Mouse (Mus musculus) frontal cortex, adult (tissue): Measurements from ENCODE around the gene Unk.

ENCODE experiments used
- ATAC-seq: cut with Nextera tagmentation; 2 replicates; pipeline ENCODE4 v1.9.2; 2017; ENCODE audit warnings: mild to moderate bottlenecking, moderate library complexity, mixed read lengths; ENCODE audit not compliant: low TSS enrichment

The Unk gene

DNA sequence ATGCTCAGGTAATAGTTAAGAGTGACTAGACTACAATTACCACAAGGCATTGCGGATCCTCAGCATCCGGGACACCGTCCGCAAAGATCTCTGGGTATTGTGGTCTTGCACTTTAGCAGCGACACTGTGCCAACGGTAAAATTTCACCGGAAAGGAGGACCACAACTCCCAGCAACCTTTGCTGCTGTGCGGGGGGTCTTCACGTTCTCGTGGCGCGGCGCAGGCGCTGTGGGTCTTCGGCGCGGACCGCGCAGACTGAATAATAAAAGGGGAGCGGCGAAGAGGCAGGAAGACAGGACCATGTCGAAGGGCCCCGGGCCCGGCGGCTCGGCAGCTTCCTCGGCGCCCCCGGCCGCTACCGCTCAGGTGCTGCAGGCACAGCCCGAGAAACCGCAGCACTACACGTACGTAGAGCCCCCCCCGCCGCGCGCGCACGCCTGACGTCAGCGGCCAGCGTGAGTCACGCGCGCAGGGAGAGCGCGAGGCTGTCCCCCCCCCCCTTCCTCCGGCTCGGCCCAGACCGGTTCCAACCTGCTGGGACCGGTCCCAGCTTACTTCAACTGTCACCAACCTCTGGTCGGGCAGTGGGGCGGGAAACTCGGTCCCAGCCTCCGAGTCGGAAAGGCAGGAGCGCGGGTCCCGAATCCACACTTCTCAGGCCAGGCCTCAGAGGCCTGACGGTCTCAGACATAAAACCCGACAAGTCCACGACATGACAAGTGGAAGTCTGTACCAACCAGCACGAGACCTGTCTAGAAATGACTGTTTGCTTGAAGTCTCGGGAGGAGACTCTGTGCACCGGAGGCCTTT, at the start of gene Unk:
TSS of gene Unk (plus strand) at position 235 of the 810 bp plus-strand sequence.
- ATAC-seq = peak; percentile 94

DNA sequence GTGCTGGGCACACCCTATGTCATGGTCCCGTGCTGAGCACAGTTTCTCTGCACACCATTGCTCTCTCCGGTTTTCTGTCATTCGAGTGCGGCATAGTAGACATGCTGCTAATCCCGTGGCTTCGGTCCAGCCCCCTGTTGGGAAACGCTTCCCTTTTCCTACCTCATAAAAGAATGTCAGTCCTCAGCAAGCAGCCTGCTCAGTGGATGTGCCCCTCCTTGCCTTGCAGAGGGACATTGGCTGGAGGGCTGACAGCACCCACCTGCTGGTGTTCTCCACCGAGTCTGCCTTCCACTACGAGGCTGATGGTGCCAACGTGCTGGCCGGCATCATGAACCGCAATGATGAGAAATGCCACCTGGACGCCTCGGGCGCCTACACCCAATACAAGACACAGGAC, 47.6 kb upstream of the Unk start:
- no peak for ATAC-seq

GRCm38 (mm10) chr11:115983291-115983690, 46.8 kb upstream of the Unk start:
- ATAC-seq = no peak

DNA sequence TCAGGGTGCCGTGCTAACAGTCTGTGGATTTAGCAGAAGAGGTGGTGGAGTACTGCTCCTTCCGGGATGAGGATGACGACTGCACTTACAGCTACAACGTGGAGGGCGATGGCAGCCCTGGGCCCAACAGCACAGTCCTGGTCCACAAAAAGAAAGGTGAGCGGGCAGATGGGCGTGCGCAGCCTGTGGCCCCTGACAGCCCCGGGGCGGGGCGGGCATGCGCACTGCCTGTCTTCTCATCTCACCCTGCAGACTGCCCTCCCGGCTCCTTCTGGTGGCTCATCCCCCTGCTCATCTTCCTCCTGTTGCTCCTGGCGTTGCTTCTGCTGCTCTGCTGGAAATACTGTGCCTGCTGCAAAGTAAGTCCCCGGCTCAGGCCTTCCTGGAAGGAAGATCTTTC, 40.4 kb upstream of the Unk start:
- ATAC-seq = no peak

GRCm38 (mm10) chr11:115992098-115992497, 38.0 kb upstream of the Unk start:
- ATAC-seq = peak; percentile 59; the same call in 1 of the 2 replicates

GRCm38 (mm10) chr11:115995256-115995655, 34.9 kb upstream of the Unk start:
- no peak for ATAC-seq

DNA sequence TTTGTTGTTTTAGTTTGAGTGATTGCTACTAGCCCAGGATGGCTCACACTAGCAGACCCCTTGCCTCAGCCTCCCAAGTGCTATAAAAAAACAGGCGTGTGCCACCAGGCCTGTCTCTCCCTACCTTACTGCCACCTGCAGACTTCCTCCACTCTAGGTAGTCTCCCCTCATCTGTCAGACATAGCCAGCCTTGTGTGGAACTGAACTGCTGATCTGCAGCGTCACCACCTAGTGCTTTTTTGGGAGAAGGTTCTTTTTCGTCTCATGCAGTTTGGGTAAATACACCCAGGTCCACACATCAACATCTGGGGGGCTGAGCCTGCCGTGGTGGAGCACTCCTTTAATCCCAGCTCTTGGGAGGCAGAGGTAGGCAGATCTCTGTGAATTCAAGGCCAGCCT, 33.1 kb upstream of the Unk start:
- ATAC-seq = no peak

DNA sequence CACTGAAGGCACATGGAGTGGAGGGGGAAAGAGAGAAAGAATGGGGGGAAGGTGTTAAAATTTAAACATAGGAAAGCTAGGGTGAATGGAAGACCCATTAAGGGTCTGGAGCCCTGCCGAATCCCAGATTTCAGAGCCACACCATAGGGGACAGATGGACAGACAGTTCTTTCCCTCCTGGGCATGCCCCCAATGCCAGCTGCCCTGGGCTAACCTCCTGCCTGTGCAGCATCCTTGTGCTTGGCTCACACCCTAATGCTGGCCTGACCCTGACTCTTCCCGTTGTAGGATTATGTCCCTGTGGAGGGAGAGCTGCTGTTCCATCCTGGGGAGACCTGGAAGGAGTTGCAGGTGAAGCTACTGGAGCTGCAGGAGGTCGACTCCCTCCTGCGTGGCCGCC, 32.5 kb upstream of the Unk start:
- ATAC-seq = no peak

DNA sequence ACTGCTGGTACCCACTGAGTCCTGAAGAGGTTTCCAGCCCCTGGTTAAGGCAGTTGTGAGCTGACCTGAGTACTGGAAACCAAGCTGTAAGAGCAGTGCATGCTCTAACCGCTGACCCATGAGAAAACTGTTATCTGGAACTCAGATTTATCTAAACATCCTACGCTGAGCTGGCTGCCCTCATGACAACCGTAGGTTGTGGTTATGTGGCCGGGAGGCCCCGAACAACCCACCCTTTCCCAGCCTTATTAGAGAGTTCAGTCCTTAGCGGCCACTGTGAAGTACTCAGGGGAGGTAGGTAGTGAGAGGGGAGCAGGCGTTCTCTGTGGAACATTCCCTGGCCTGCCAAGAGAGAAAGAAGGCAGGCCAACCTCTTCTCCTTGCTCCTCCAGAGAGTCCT, 31.1 kb upstream of the Unk start:
- ATAC-seq = no peak

DNA sequence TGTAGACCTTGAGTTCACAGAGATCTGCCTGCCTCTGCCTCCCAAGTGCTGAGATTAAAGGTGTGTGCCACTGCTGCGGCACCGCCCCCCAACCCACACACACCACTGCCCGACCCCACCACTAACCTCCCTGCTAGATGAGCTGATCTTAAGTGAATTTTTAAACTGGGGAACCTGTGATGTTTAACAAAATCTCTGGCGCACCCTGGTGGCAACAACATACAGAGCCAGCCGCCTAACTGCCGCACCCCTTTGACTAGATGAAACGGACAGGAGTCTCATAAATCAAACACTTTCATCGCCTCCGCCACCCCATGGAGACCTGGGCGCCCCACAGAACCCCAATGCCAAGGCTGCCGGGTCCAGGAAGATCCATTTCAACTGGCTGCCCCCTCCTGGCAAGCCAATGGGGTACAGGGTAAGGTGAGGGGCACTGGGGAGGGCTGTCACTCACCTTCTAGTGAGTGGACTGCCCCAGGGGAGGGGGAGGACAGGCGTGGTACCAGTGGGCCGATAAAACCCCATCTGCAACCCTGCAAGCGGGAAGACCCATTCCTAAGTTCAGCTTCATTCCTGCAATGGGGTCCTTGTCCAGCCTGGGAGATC, 30.5 kb upstream of the Unk start:
- peak; percentile 41; the same call in 1 of the 2 replicates for ATAC-seq

DNA sequence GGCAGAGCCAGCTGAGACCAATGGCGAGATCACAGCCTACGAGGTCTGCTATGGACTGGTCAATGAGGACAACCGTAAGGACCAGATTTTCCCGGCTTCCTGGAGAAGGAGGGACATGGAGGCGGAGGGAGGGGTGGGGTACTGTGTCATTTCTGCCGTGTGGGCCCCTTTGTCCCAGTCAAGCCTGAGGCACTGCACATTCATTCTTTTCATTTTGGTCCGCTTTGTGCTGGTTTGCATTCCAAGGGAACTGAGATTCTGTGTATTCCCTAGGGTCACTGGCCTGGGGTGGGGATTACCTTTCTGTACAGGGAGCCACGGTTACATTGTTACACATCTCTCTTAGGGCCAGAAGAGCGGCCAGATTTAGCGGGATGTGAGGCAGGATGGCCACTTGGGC, 29.5 kb upstream of the Unk start:
- ATAC-seq = no peak

- no peak for ATAC-seq
These were observed 28.4 kb upstream of the Unk start for GRCm38 (mm10) chr11:116001725-116002124.

DNA sequence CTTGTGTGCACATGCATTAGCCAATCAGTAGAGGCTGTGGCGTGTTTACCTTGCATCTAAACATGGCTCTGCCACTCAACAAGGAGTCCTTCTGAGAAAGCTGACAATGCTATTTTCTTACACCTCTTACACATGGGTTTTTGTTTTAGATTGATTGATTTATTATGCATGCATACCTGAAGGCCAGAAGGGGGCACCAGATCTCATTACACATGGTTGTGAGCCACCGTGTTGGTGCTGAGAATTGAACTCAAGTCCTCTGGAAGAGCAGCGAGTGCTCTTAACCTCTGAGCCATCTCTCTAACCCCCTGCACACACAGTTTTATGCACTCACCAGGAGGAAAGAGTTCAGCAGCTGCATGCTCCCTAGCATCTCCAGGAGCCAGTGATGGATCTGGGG, 27.2 kb upstream of the Unk start:
- no peak for ATAC-seq

DNA sequence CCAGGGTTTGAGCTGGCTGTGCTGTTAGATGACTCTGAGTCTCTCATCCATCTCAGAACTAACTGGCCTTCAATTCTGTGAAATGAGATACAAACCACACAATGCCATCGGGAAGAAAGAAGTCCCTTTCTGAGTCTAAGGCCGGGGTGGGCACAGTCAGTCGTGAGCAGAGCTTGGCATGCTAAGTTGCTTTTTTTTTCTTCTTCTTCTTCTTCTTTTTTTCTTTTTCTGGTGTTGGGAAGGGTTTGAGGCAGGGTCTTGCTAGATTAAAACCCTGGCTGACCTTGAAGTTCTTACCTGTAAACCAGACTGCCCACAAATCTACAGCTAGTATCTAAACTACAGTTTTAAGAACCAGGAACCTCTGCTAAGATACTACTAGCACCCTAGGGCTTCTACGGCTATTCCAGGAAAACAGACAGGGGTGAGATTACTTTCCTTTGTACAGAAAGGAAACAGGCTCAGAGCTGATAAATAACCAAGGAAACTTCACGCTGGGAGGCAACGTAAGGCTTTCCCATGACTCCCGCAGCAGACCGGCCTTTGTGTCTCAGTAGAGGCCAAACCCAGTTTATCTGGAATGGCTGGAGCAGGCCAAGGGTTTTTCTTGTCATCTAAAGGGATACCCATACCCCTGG, 25.8 kb upstream of the Unk start:
- no peak for ATAC-seq

DNA sequence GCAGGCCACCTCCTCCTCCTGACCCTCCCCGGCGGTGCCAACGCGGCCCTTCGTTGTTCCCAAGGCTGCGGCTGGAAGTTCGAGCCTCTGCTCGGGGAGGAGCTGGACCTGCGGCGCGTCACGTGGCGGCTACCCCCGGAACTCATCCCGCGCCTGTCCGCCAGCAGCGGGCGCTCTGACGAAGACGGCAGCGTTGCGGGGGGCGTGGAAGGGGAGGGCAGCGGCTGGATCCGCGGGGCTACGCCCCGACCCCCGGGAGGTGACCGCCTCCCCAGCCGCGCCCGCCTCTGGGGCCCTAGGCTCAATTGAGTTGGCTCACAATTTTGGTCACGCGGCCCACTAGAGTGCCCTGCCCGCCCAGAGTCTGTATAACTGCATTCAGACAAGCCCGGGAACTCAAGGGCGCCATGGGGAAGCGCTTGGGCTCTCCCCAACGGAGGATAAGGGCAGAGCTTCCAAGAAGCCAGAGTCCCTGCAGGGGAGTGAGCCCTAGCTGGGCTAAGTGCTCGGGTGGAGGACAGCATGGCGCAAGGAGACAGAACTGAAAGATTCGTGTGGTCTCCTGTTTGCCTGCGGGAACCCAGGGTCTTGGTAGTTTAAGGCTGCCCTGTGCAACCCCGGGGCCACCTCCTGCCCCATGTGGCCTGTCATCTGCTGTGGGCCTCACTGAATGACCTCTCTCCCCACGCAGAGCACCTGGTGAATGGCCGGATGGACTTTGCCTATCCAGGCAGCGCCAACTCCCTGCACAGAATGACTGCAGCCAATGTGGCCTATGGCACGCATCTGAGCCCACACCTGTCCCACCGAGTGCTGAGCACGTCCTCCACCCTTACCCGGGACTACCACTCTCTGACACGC, 25.1 kb upstream of the Unk start:
- peak; percentile 58 for ATAC-seq

GRCm38 (mm10) chr11:116005701-116006419, 24.3 kb upstream of the Unk start:
- no peak for ATAC-seq

- ATAC-seq = no peak
These were observed 22.8 kb upstream of the Unk start for GRCm38 (mm10) chr11:116007095-116007850.

DNA sequence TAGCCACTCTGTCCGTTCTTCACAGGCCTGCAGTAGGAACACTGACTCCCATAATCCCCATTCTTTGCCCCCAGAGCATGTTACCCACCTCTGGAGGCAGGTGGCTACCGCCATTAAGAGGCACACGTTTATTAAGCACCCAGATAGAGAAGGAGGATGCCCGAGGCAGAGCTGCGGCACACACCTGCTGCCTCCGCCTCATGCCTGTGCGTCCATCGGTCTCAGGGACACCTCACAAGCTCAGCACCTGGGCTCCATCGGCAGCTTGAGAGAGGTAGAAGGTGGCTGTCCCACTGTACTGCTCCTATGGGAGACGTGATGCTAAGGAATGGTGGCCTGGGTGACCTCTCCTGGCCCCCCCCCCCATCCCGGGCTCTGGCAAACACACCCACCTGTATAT, 21.7 kb upstream of the Unk start:
- ATAC-seq = no peak

DNA sequence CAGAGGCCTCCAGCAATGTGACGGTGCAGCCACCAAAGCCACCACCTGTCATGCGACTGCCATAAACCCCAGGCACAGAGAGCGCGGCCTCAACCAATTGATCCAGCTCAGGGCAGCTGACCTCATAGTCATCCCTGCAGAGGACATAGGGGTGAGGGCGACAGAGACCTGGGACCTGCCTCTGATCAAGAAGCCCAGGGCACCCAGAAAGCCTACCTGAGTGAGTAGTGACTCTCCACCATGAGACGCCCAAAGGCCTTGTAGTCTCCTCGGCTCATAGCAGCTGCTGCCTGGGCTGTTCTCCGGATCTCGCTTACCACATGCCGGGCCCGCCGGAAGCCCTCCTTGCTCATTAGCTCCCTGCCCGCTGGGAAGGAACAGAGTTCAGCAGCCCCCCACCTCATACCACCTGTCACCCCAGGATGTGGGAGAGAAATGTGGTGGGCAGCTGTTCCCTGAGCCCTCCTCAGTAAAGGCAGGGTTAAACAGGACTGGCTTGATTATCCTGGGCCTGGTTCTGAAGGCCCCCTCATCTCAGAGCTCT, 21.2 kb upstream of the Unk start:
- no peak for ATAC-seq

GRCm38 (mm10) chr11:116009661-116010060, 20.5 kb upstream of the Unk start:
- ATAC-seq = no peak
